Mouse (Mus musculus) midbrain, embryonic 11.5 days (tissue): Measurements from ENCODE around the gene Zbtb12. TPM values are rescaled to one million over a fixed set of nuclear protein-coding genes. Genes with fewer than 3 reads are reported as not detected.

ENCODE experiments used
- microRNA-seq: library from miRNA; unstranded; fragments of <30 nt; microRNA quantifications from one replicate; pipeline ENCODE4, GENCODE M21; 2017
- polyA plus RNA-seq: library from polyadenylated mRNA; unstranded; fragments of >200 nt; fragmentation: Nextera tagmentation; extraction: Ambion mirVana; gene quantifications from 2 replicates; pipeline ENCODE4 v1.2.1, GENCODE M21; 2014

The Zbtb12 gene
- polyA plus RNA-seq, 1 experiment from 2014 or later = 2.5 TPM

Small RNA genes lying within 50 kb of the gene (microRNA-seq; reads per million reads assigned to microRNA genes)
- gene Mir6970 (0.95 reads per million), gene Mir6971 (2.5 reads per million, percentile 9 among the genes with 10 or more reads in this experiment), gene Mir6972 (not detected)

Other genes starting within 250 kb of the Zbtb12 start
- gene Prrt1, start 249.9 kb upstream of the Zbtb12 start, polyA plus RNA-seq = 1.8 and 2.4 TPM in 2 replicates
- gene Fkbpl, start 234.7 kb upstream of the Zbtb12 start, polyA plus RNA-seq = 14.4 and 15.1 TPM in 2 replicates
- 68.2 and 77.6 TPM in 2 replicates for gene Atf6b, start 232.3 kb upstream of the Zbtb12 start, polyA plus RNA-seq
- 0.03 and 0.05 TPM in 2 replicates for gene Tnxb, start 208.9 kb upstream of the Zbtb12 start, polyA plus RNA-seq
- not detected in 2 replicates for gene C4b, start 135.6 kb upstream of the Zbtb12 start, polyA plus RNA-seq
- not detected in 2 replicates for gene Cyp21a1, start 74.9 kb upstream of the Zbtb12 start, polyA plus RNA-seq
- gene Stk19, start 42.5 kb upstream of the Zbtb12 start, polyA plus RNA-seq = 20.2 and 21.5 TPM in 2 replicates
- gene Dxo, start 42.5 kb upstream of the Zbtb12 start, polyA plus RNA-seq = 60.7 and 64.8 TPM in 2 replicates
- gene Skiv2l, start 29.3 kb upstream of the Zbtb12 start, polyA plus RNA-seq = 30.7 and 36.2 TPM in 2 replicates
- gene Nelfe, start 29.1 kb upstream of the Zbtb12 start, polyA plus RNA-seq = 117 and 125 TPM in 2 replicates
- 1.6 and 1.9 TPM in 2 replicates for gene Cfb, start 17.0 kb upstream of the Zbtb12 start, polyA plus RNA-seq
- 0.05 and 0.15 TPM in 2 replicates for gene Gm20547, start 2.6 kb downstream of the Zbtb12 start, polyA plus RNA-seq
- gene C2, start 18.8 kb downstream of the Zbtb12 start, polyA plus RNA-seq = 0.83 and 1.5 TPM in 2 replicates
- 56.9 and 60.5 TPM in 2 replicates for gene Ehmt2, start 19.0 kb downstream of the Zbtb12 start, polyA plus RNA-seq
- not detected in 2 replicates for gene Slc44a4, start 35.0 kb downstream of the Zbtb12 start, polyA plus RNA-seq
- 11.0 and 12.3 TPM in 2 replicates for gene Neu1, start 51.8 kb downstream of the Zbtb12 start, polyA plus RNA-seq
- 0.08 and 0.26 TPM in 2 replicates for gene Hspa1b, start 79.8 kb downstream of the Zbtb12 start, polyA plus RNA-seq
- gene Gm20481, start 90.4 kb downstream of the Zbtb12 start, polyA plus RNA-seq = not detected in 2 replicates
- 0.59 and 1.2 TPM in 2 replicates for gene Hspa1a, start 92.7 kb downstream of the Zbtb12 start, polyA plus RNA-seq
- gene Hspa1l, start 93.2 kb downstream of the Zbtb12 start, polyA plus RNA-seq = 1.4 and 2.0 TPM in 2 replicates
- 213 and 234 TPM in 2 replicates for gene Lsm2, start 102.4 kb downstream of the Zbtb12 start, polyA plus RNA-seq
- 76.1 and 81.2 TPM in 2 replicates for gene Vars, start 121.5 kb downstream of the Zbtb12 start, polyA plus RNA-seq
- gene Vwa7, start 137.1 kb downstream of the Zbtb12 start, polyA plus RNA-seq = 0.07 TPM in 1 of 2 replicates, not detected in the other
- gene Sapcd1, start 148.5 kb downstream of the Zbtb12 start, polyA plus RNA-seq = 5.3 and 7.3 TPM in 2 replicates
- 5.0 and 5.2 TPM in 2 replicates for gene Msh5, start 167.3 kb downstream of the Zbtb12 start, polyA plus RNA-seq
- gene Clic1, start 170.5 kb downstream of the Zbtb12 start, polyA plus RNA-seq = 73.8 and 83.9 TPM in 2 replicates
- 614 and 653 TPM in 2 replicates for gene Ddah2, start 179.6 kb downstream of the Zbtb12 start, polyA plus RNA-seq
- not detected in 2 replicates for gene Ly6g6c, start 185.9 kb downstream of the Zbtb12 start, polyA plus RNA-seq
- 0.76 and 0.89 TPM in 2 replicates for gene Mpig6b, start 186.7 kb downstream of the Zbtb12 start, polyA plus RNA-seq
- gene Ly6g6e, start 197.4 kb downstream of the Zbtb12 start, polyA plus RNA-seq = not detected in 2 replicates
- gene Ly6g6d, start 198.6 kb downstream of the Zbtb12 start, polyA plus RNA-seq = 0.97 and 1.5 TPM in 2 replicates
- 0.28 and 0.74 TPM in 2 replicates for gene Ly6g6f, start 206.1 kb downstream of the Zbtb12 start, polyA plus RNA-seq
- 40.5 and 45.2 TPM in 2 replicates for gene Abhd16a, start 209.8 kb downstream of the Zbtb12 start, polyA plus RNA-seq
- gene Ly6g5c, start 228.8 kb downstream of the Zbtb12 start, polyA plus RNA-seq = not detected in 2 replicates
- gene Ly6g5b, start 235.9 kb downstream of the Zbtb12 start, polyA plus RNA-seq = 0.86 and 1.2 TPM in 2 replicates
- gene Gpank1, start 242.0 kb downstream of the Zbtb12 start, polyA plus RNA-seq = 24.4 and 26.3 TPM in 2 replicates
- 293 and 299 TPM in 2 replicates for gene Csnk2b, start 242.6 kb downstream of the Zbtb12 start, polyA plus RNA-seq
- gene D17H6S53E, start 246.9 kb downstream of the Zbtb12 start, polyA plus RNA-seq = 7.1 and 8.1 TPM in 2 replicates